Mouse (Mus musculus) heart, embryonic 10.5 days (tissue): ENCODE data around the gene Olfr1392. TPM values are rescaled to one million over a fixed set of nuclear protein-coding genes. Genes with fewer than 3 reads are reported as not detected.

Source experiments
- DNase-seq: peaks from one replicate; pipeline ENCODE4 v3.0.0-alpha.2; 2017; ENCODE audit warnings: low spot score
- H3K27ac ChIP-seq: fragments of 300-500 bp; sonication (generic); 2 replicates; pipeline ENCODE4 v1.5.1; 2016; ENCODE audit warnings: mild to moderate bottlenecking
- H3K27me3 ChIP-seq: fragments of 300-500 bp; sonication (generic); 2 replicates; pipeline ENCODE4 v1.6.1; 2016; ENCODE audit warnings: mild to moderate bottlenecking; ENCODE audit not compliant: poor library complexity, insufficient read depth, severe bottlenecking
- H3K36me3 ChIP-seq: fragments of 300-500 bp; sonication (generic); 2 replicates; pipeline ENCODE4 v1.6.1; 2016; ENCODE audit warnings: mild to moderate bottlenecking, moderate library complexity
- H3K4me1 ChIP-seq: fragments of 300-500 bp; sonication (generic); 2 replicates; pipeline ENCODE4 v1.6.1; 2016; ENCODE audit warnings: mild to moderate bottlenecking
- H3K4me3 ChIP-seq: fragments of 300-500 bp; sonication (generic); 2 replicates; pipeline ENCODE4 v1.5.1; 2016; ENCODE audit warnings: mild to moderate bottlenecking, moderate library complexity
- H3K9me3 ChIP-seq: fragments of 300-500 bp; sonication (generic); 2 replicates; pipeline ENCODE4 v1.6.1; 2016; ENCODE audit warnings: mild to moderate bottlenecking, moderate library complexity
- WGBS: fragments of 180-500 bp; shearing (Covaris S2); methylation state at CpG from one replicate; pipeline ENCODE4 v1.1.7; 2016; 5-methylcytosine and 5-hydroxymethylcytosine counted together
- polyA plus RNA-seq: library from polyadenylated mRNA; unstranded; fragments of >200 nt; fragmentation: Nextera tagmentation; extraction: Ambion mirVana; gene quantifications from 2 replicates; pipeline ENCODE4 v1.2.1, GENCODE M21; 2016

Olfr1392 gene
- polyA plus RNA-seq, 1 experiment from 2014 or later, result not detected

DNA sequence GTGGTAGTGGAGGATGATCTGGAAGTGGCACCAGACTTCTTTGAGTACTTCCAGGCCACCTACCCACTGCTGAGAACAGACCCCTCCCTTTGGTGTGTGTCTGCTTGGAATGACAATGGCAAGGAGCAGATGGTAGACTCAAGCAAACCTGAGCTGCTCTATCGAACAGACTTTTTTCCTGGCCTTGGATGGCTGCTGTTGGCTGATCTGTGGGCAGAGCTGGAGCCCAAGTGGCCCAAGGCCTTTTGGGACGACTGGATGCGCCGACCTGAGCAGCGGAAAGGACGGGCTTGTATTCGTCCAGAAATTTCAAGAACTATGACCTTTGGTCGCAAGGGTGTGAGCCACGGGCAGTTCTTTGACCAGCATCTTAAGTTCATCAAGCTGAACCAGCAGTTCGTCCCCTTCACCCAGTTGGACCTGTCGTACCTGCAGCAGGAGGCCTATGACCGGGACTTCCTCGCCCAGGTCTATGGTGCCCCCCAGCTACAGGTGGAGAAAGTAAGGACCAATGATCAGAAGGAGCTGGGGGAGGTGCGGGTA, 23.7 kb upstream of the Olfr1392 start:
- WGBS, result 94% methylated on average over 14 of the region's 14 CpGs
- no peaks in the 10 kb centered on the region for H3K27me3 ChIP-seq

DNA sequence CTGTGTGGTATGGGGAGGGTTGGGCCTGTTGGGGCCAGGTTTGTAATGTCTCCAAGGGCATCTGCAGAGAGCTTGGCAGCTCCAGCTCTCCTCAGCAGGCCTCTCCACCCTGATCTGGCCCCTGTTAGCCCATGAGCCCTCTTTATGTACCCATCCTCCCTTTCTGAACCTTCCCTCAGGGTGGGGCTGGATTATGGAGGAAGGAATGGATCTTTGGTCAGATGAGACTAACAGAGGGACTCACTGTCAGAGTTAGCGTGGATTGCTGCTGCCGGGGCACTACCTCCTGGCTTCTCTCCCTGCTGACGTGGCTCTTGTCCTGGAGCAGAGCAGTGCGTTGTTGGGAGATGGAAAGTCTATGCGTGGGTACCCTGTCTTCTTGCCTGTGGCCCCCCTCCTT, 22.8 kb upstream of the Olfr1392 start:
- peaks cover 46% of the 10 kb centered on the region for H3K36me3 ChIP-seq

More for the DNA sequence above, 23.7 kb upstream of the Olfr1392 start:
- H3K9me3 ChIP-seq, result no peaks in the 10 kb centered on the region
- no peak for DNase-seq
- H3K4me1 ChIP-seq, result peaks cover 2% of the 10 kb centered on the region
- H3K4me3 ChIP-seq, result no peak overlapping the region
- H3K36me3 ChIP-seq, result peaks cover 50% of the 10 kb centered on the region
- no peak overlapping the region for H3K27ac ChIP-seq

DNA sequence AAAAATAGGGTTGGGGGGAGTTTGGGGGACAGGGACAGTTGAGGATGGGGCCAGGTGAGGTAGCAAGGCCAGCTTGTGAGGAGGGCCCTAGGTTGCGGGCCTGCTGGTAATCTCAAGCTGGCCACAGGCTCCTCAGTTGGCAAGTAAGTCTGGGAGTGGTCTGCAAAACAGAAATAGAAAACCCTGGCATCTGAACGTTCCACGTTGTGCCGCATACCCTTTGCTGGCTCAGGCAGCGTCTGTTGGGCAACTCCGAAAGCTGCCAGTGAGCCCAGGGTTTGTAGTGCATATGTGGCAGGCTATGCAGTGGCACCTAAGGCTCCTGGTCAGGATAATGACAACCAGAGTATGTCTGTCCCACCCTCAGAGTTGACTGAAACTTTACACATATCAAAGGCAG, 21.9 kb upstream of the Olfr1392 start:
- no peak for DNase-seq
- Histone ChIP-seq H3K9me3 (no peaks in the 10 kb centered on the region), H3K27ac (no peak overlapping the region), H3K4me3 (no peak overlapping the region), H3K27me3 (no peaks in the 10 kb centered on the region), H3K4me1 (peaks cover 12% of the 10 kb centered on the region), H3K36me3 (peaks cover 42% of the 10 kb centered on the region)
- 96% methylated on average over 6 of the region's 6 CpGs for WGBS

More for the DNA sequence above, 22.8 kb upstream of the Olfr1392 start:
- Histone ChIP-seq H3K4me3 (no peak overlapping the region), H3K27ac (no peak overlapping the region), H3K27me3 (no peaks in the 10 kb centered on the region), H3K9me3 (no peaks in the 10 kb centered on the region), H3K4me1 (peaks cover 9% of the 10 kb centered on the region)
- DNase-seq, result no peak
- 91% methylated on average over 5 of the region's 5 CpGs for WGBS

DNA sequence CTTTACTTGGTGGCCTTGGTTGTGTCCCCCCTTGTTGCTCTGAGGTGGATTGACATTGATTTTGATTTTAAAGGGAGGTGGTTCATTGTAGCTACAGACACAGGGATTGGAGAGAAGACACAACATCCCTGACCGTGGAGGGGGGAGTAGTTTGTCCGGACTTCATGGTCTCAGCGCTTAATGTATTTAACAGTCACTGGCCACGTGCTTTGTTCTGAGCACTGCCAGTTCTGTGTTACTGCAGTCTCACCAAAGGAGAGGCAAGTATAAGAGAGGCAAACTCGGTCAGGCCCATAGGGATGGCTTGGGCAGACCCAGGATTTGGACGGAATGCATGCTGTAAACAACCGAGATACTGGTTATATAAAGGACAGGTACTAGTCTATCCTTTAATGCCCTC, 21.0 kb upstream of the Olfr1392 start:
- no peak overlapping the region for H3K4me3 ChIP-seq
- H3K9me3 ChIP-seq, result no peaks in the 10 kb centered on the region
- 91% methylated on average over 7 of the region's 7 CpGs for WGBS
- no peak for DNase-seq
- H3K4me1 ChIP-seq, result peaks cover 12% of the 10 kb centered on the region
- no peak overlapping the region for H3K27ac ChIP-seq
- H3K36me3 ChIP-seq, result peaks cover 42% of the 10 kb centered on the region
- no peaks in the 10 kb centered on the region for H3K27me3 ChIP-seq

DNA sequence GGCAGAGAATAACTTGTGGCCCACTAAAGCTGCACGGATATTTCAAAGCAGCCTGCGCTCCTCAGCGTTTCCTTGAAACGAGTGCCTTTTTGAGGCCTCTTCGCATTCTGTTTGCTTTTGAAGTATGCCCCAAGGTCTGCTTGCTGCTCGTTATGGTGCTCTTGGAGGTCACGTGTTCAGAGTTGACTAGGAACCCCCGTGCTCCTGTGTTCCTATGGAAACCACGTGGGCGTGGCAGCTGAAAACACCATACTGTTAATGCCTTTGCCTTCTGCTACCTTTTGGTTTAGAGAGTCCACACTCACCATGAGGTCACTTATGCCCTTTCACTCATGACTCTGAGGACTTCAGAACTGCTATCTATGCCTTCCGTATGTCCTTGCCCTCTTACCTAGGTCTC, 20.5 kb upstream of the Olfr1392 start:
- no peaks in the 10 kb centered on the region for H3K27me3 ChIP-seq
- no peaks in the 10 kb centered on the region for H3K9me3 ChIP-seq
- no peak overlapping the region for H3K27ac ChIP-seq
- no peak for DNase-seq
- H3K4me3 ChIP-seq, result no peak overlapping the region
- H3K36me3 ChIP-seq, result peaks cover 42% of the 10 kb centered on the region
- WGBS, result 78% methylated on average over 11 of the region's 11 CpGs
- H3K4me1 ChIP-seq, result peaks cover 12% of the 10 kb centered on the region

DNA sequence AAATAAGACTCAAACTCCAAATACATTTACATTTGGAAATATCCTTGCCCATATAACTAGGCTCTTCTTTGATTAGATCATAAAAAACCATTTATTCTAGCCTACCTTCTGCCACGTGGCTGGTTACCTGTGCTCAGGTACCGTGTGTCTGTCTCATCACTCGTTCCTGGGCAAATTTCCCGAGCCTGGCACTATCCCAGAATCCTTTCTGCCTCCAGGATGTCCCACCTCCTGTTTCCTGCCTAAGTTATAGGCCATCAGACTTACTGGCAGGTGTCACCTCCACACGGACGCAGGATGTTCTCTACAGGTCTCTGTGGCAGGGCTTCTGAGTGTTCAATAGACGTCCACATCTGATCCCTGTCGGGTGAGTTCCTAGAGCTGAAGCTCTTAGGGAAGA, 20.0 kb upstream of the Olfr1392 start:
- Histone ChIP-seq H3K9me3 (no peaks in the 10 kb centered on the region), H3K4me1 (peaks cover 12% of the 10 kb centered on the region), H3K36me3 (peaks cover 37% of the 10 kb centered on the region), H3K27me3 (no peaks in the 10 kb centered on the region), H3K27ac (no peak overlapping the region), H3K4me3 (no peak overlapping the region)
- no peak for DNase-seq
- 89% methylated on average over 8 of the region's 8 CpGs for WGBS

DNA sequence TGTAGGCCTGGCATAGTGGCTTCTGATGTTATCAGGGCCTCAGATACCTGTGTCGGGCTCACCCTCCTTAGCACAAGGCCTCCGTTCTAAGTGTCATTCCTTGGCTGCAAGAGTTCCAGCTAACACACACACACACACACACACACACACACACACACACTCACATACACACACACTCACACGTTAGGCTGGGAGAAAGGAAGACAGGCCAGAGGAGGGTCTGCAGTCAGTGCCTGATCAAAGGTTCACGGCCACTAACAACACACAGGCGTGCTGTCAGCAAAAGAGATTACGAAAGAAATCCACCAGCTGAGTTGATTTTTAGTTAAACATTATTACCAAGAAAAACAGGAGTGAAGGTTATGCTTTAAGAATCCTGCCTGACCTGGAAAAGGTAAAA, 18.4 kb upstream of the Olfr1392 start:
- H3K27ac ChIP-seq, result peak overlapping the region; percentile 69
- no peak overlapping the region for H3K4me3 ChIP-seq
- peaks cover 12% of the 10 kb centered on the region for H3K4me1 ChIP-seq
- no peaks in the 10 kb centered on the region for H3K27me3 ChIP-seq
- 48% methylated on average over 6 of the region's 6 CpGs for WGBS
- no peaks in the 10 kb centered on the region for H3K9me3 ChIP-seq
- no peak for DNase-seq
- peaks cover 22% of the 10 kb centered on the region for H3K36me3 ChIP-seq

DNA sequence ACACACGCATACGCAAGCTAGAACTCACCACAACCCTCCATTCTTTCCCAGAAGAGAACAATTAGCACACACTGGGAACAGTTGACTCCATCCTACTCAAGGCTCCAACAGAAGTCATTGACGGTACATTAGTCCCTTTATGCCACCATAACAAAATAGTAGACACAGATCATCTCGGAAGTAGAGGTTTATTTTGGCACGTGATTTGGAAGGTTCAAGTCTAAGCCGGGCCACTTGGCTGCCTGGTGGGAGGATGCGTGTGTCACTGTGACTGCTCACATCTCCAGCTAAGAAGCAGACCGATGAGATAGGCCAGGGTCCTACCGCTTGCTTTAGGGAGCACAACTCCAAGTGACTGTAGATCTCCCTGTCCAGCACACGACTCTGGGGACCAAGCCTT, 17.8 kb upstream of the Olfr1392 start:
- DNase-seq, result no peak
- Histone ChIP-seq H3K27me3 (no peaks in the 10 kb centered on the region), H3K4me3 (no peak overlapping the region), H3K36me3 (peaks cover 15% of the 10 kb centered on the region), H3K4me1 (peaks cover 12% of the 10 kb centered on the region), H3K27ac (peak overlapping the region; percentile 69), H3K9me3 (no peaks in the 10 kb centered on the region)
- 85% methylated on average over 10 of the region's 10 CpGs for WGBS

DNA sequence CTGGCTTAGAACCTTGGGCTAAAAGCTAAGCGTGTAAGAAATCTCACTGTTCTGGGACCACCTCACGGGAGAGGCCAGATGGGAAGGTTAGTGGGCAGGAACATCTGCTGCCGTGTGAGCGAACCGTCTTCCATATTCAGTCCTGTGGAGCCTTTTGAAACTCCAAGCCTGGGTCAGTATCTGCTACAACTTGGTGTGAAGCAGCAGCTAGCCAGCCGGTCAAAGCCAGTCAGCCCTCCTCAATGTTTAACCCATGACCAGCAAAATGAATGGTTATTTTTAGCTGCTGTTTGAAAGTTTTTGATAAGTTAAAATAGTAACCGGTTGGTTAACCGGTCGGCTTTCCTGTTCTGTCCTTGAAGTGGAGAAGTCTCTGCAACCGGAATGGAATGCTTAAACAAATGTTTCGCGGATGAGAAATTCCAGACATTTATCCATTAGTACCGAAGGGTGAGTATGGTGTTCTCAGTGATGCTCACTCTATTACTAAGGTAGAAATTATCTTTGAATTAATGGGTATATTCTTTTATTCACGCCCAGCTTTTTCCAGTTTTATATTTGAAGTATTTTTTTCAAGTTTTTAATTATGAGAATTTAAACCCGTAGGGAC, 17.0 kb upstream of the Olfr1392 start:
- Histone ChIP-seq H3K36me3 (peaks cover 9% of the 10 kb centered on the region), H3K9me3 (no peaks in the 10 kb centered on the region), H3K27ac (no peak overlapping the region), H3K4me3 (no peak overlapping the region), H3K27me3 (no peaks in the 10 kb centered on the region), H3K4me1 (peaks cover 12% of the 10 kb centered on the region)
- WGBS, result 66% methylated on average over 15 of the region's 15 CpGs
- peak; percentile 74 for DNase-seq

DNA sequence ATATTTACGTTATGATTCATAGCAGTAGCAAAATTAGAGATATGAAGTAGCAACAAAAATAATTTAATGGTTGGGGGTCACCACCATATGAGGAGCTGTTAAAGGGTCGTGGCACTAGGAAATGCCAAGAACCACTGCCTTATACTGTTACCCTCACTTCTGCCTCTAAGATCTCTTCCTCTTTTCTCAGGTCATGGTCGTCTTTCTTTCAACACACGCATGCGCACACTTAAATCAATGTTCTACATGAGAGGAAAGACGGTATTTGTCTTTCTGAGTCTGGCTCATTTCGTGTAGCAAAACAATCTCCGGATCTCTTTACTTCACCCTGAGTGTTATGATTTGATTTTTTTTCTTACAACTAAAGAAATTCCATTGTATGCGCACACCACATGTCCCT, 15.3 kb upstream of the Olfr1392 start:
- DNase-seq, result no peak
- WGBS, result 92% methylated on average over 9 of the region's 9 CpGs
- H3K36me3 ChIP-seq, result no peaks in the 10 kb centered on the region
- H3K9me3 ChIP-seq, result no peaks in the 10 kb centered on the region
- no peak overlapping the region for H3K4me3 ChIP-seq
- peaks cover 12% of the 10 kb centered on the region for H3K4me1 ChIP-seq
- no peaks in the 10 kb centered on the region for H3K27me3 ChIP-seq
- no peak overlapping the region for H3K27ac ChIP-seq

DNA sequence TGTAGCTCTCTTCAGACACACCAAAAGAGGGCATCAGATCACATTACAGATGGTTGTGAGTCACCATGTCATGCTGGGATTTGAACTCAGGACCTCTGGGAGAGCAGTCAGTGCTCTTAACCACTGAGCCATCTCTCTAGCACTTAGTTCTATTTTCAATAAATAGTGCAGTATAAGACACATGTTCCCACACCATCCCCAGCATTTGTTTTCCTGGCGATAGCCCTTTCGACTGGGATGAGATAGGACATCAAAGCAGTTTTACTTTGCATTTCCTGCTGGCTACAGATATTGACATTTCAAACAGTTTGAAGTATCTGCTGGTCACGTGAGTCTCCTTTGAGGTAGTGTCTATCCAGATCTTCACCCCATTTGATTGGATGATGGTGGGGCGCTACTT, 14.7 kb upstream of the Olfr1392 start:
- Histone ChIP-seq H3K9me3 (no peaks in the 10 kb centered on the region), H3K4me3 (no peak overlapping the region), H3K27ac (no peak overlapping the region), H3K36me3 (no peaks in the 10 kb centered on the region), H3K4me1 (peaks cover 12% of the 10 kb centered on the region), H3K27me3 (no peaks in the 10 kb centered on the region)
- no peak for DNase-seq
- 84% methylated on average over 4 of the region's 4 CpGs for WGBS

DNA sequence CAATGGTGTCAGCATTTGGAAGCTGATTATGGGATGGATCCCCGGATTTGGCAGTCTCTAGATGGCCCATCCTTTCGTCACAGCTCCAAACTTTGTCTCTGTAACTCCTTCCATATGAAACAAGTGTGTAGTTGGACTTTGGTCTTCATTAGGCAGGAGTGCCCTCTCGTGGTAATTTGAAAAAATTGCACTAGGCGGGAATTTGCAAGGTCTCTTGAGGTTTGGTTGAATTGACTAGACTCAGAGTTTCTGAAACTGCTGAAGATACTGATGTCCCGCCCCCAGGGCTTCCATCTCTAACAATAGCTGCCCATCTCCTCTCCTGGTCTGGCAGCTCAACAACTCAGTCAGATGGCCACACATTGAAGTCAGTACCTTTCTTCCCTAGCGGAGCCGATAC, 13.7 kb upstream of the Olfr1392 start:
- Histone ChIP-seq H3K36me3 (no peaks in the 10 kb centered on the region), H3K4me1 (peaks cover 11% of the 10 kb centered on the region), H3K27ac (no peak overlapping the region), H3K4me3 (no peak overlapping the region), H3K27me3 (no peaks in the 10 kb centered on the region), H3K9me3 (no peaks in the 10 kb centered on the region)
- WGBS, result 33% methylated on average over 7 of the region's 7 CpGs
- DNase-seq, result no peak

DNA sequence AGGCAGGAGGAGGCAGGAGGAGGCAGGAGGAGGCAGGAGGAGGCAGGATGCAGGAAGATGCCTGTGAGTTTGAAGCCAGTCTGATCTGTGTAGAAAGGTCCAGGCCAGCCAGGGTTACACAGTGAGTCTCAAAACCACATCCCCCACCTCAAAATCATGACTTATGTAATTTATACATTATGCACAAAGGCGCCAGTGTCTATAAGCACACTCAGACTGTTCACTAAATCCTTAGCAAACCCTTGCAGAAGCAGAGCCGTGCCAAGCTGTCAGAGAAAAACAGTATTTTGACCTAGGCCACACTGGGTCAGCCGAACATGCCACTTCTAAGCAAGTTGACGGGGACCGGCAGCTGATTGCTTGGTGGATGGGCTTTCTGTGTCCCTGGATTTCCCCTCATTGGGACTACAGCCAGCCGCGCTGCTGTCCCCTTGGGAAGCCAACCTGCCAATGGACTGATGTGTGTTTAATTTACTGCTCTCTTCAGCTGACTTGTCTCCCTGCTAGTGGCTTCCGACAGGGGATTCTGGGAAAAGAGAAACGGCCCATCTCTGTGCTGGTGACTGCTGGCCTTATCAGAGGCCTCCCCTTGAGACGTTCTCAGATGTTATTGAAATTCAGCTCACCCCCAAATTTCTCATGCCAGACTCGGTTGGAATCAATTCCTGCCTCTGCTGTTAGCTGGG, 11.1 kb upstream of the Olfr1392 start:
- no peak for DNase-seq
- no peak overlapping the region for H3K4me3 ChIP-seq
- no peaks in the 10 kb centered on the region for H3K9me3 ChIP-seq
- 62% methylated on average over 11 of the region's 11 CpGs for WGBS
- no peaks in the 10 kb centered on the region for H3K27me3 ChIP-seq
- H3K27ac ChIP-seq, result no peak overlapping the region
- H3K4me1 ChIP-seq, result no peaks in the 10 kb centered on the region
- H3K36me3 ChIP-seq, result no peaks in the 10 kb centered on the region
